Mouse (Mus musculus): ENCODE data around the gene Pkp4.

GRCm38 (mm10) chr2:59211051-59211450, 50.4 kb downstream of the Pkp4 start:
- TF ChIP-seq CTCF (IDR thresholded peaks at IDR 0.05; ENCODE audit: extremely low read depth, insufficient read depth, low read length) (no peak), POLR2A (IDR thresholded peaks at IDR 0.05; ENCODE audit: extremely low read depth, insufficient read depth, low read length) (no peak)

Measured in cortical plate, adult 2 months (tissue).